Mouse (Mus musculus) thymus, postnatal 14 days (tissue): ENCODE data around the gene Card11.
A peak's percentile ranks its signal among the peaks of the same experiment; 100 is the strongest.

ENCODE experiments used
- DNase-seq: peaks from one replicate; pipeline ENCODE4 v3.0.0; 2021

The Card11 gene

GRCm38 (mm10) chr5:140985311-140986050 lies 14.9 kb downstream of the Card11 start:
- no peak for DNase-seq

GRCm38 (mm10) chr5:140981370-140981805 lies 19.0 kb downstream of the Card11 start:
- peak; percentile 44 for DNase-seq

- no peak for DNase-seq
These were observed 19.6 kb downstream of the Card11 start for GRCm38 (mm10) chr5:140980783-140981182.

- no peak for DNase-seq
These were observed 20.3 kb downstream of the Card11 start for GRCm38 (mm10) chr5:140980051-140980450.

GRCm38 (mm10) chr5:140962945-140963344 lies 37.4 kb downstream of the Card11 start:
- DNase-seq: peak; percentile 80

GRCm38 (mm10) chr5:140960732-140961131 lies 39.6 kb downstream of the Card11 start:
- DNase-seq: no peak

- no peak for DNase-seq
These were observed 41.2 kb downstream of the Card11 start for GRCm38 (mm10) chr5:140959160-140959559.

GRCm38 (mm10) chr5:140957106-140957505 lies 43.3 kb downstream of the Card11 start:
- peak; percentile 41 for DNase-seq

GRCm38 (mm10) chr5:140955666-140956065 lies 44.7 kb downstream of the Card11 start:
- no peak for DNase-seq

- DNase-seq: no peak
These were observed 48.6 kb downstream of the Card11 start for GRCm38 (mm10) chr5:140951801-140952200.

- DNase-seq: peak; percentile 91
These were observed 52.4 kb downstream of the Card11 start for GRCm38 (mm10) chr5:140948009-140948408.

- DNase-seq: no peak
These were observed 54.3 kb downstream of the Card11 start for GRCm38 (mm10) chr5:140946034-140946433.

- peak; percentile 62 for DNase-seq
These were observed 55.8 kb downstream of the Card11 start for GRCm38 (mm10) chr5:140944382-140945125.

GRCm38 (mm10) chr5:140940923-140941491 lies 59.4 kb downstream of the Card11 start:
- no peak for DNase-seq

GRCm38 (mm10) chr5:140940257-140940922 lies 60.0 kb downstream of the Card11 start:
- DNase-seq: no peak

GRCm38 (mm10) chr5:140936816-140937215 lies 63.6 kb downstream of the Card11 start:
- DNase-seq: no peak

GRCm38 (mm10) chr5:140935848-140936247 lies 64.5 kb downstream of the Card11 start:
- DNase-seq: no peak

GRCm38 (mm10) chr5:140934639-140935315 lies 65.6 kb downstream of the Card11 start:
- no peak for DNase-seq

GRCm38 (mm10) chr5:140931523-140932229 lies 68.7 kb downstream of the Card11 start:
- no peak for DNase-seq

- DNase-seq: no peak
These were observed 81.9 kb downstream of the Card11 start for GRCm38 (mm10) chr5:140918519-140918918.

GRCm38 (mm10) chr5:140917807-140918206 lies 82.6 kb downstream of the Card11 start:
- no peak for DNase-seq

- no peak for DNase-seq
These were observed 89.5 kb downstream of the Card11 start for GRCm38 (mm10) chr5:140910841-140911240.
